Mouse (Mus musculus) liver, embryonic 14.5 days (tissue): ENCODE data around the gene Gm5868. TPM values are rescaled to one million over a fixed set of nuclear protein-coding genes. Genes with fewer than 3 reads are reported as not detected.
"Not testable (repeated sequence)": the region's sequence is repeated elsewhere in the genome, so short reads cannot be mapped to it uniquely, and the experiment has no call there.

Experiments used
- ATAC-seq: fragments of 200-750 bp; cut with Nextera tagmentation; 2 replicates; pipeline ENCODE4 v1.8.0; 2017; ENCODE audit warnings: moderate number of reproducible peaks, mild to moderate bottlenecking, moderate library complexity; ENCODE audit not compliant: insufficient read depth
- DNase-seq, 3 experiments: peaks; one replicate each; pipeline ENCODE4 v3.0.0-alpha.2; 2012 to 2013; ENCODE audit warnings: low read depth in 3 of 3, low spot score in 3 of 3
- H3K27ac ChIP-seq: fragments of 300-500 bp; sonication (generic); 2 replicates; pipeline ENCODE4 v1.5.1; 2014; ENCODE audit warnings: moderate library complexity, mild to moderate bottlenecking, control low read depth, inconsistent platforms
- H3K27me3 ChIP-seq: fragments of 300-500 bp; sonication (generic); 2 replicates; pipeline ENCODE4 v1.6.1; 2014; ENCODE audit warnings: mild to moderate bottlenecking, low read length, moderate library complexity; ENCODE audit not compliant: control insufficient read depth, insufficient read depth
- H3K36me3 ChIP-seq: fragments of 300-500 bp; sonication (generic); replicated peaks from 2 replicates; pipeline ENCODE4 v1.6.1; 2014; ENCODE audit warnings: low read depth; ENCODE audit not compliant: control insufficient read depth, insufficient read depth
- H3K4me1 ChIP-seq, 2 experiments: fragments of 200-500 bp in 1 of 2; fragments of 300-500 bp in 1 of 2; sonication (generic) in 1 of 2; replicated peaks; 2 replicates each; pipeline ENCODE4 v1.6.1; 2012 to 2014; ENCODE audit warnings: antibody characterized with exemption in 1 of 2, inconsistent platforms in 1 of 2, low read length in 1 of 2; ENCODE audit not compliant: control insufficient read depth in 2 of 2, insufficient read depth in 2 of 2
- H3K4me2 ChIP-seq: fragments of 300-500 bp; sonication (generic); 2 replicates; pipeline ENCODE4 v1.6.1; 2014; ENCODE audit warnings: low read depth, mild to moderate bottlenecking, control low read depth, moderate library complexity
- H3K4me3 ChIP-seq, 2 experiments: fragments of 200-500 bp in 1 of 2; fragments of 300-500 bp in 1 of 2; sonication (generic) in 1 of 2; 2 replicates each; pipeline ENCODE4 v1.5.1; 2012 to 2014; ENCODE audit warnings: low read depth in 2 of 2, low read length in 2 of 2, mild to moderate bottlenecking in 2 of 2, control low read depth in 1 of 2, inconsistent platforms in 1 of 2, moderate library complexity in 1 of 2; ENCODE audit not compliant: insufficient read depth in 1 of 2
- H3K9ac ChIP-seq: fragments of 300-500 bp; sonication (generic); replicated peaks from 2 replicates; pipeline ENCODE4 v1.6.1; 2014; ENCODE audit warnings: mild to moderate bottlenecking, control low read depth, moderate library complexity
- H3K9me3 ChIP-seq: fragments of 300-500 bp; sonication (generic); 2 replicates; pipeline ENCODE4 v1.6.1; 2016; ENCODE audit warnings: low read length, mixed read lengths; ENCODE audit not compliant: control insufficient read depth
- CTCF ChIP-seq: IDR thresholded peaks from 2 replicates; pipeline ENCODE4 v1.5.1; 2016; ENCODE audit warnings: antibody characterized with exemption, low read depth, control low read depth
- EP300 ChIP-seq: IDR thresholded peaks from 2 replicates; pipeline ENCODE4 v1.6.1; 2016; ENCODE audit warnings: antibody characterized with exemption, low read depth
- WGBS: fragments of 180-500 bp; shearing (Covaris S2); extraction: QIAGEN DNeasy Blood & Tissue Kit; methylation state at CpG from one replicate; pipeline ENCODE4 v1.1.7; 2014; ENCODE audit not compliant: insufficient replicate concordance; 5-methylcytosine and 5-hydroxymethylcytosine counted together
- polyA plus RNA-seq, 2 experiments: library from polyadenylated mRNA; depleted of rRNA in 1 of 2; stranded (reverse) in 1 of 2; unstranded in 1 of 2; fragments of >200 nt; fragmentation: Nextera tagmentation in 1 of 2; extraction: Ambion mirVana in 1 of 2; gene quantifications; 2 replicates each; pipeline versions ENCODE4 v1.2.1 to v1.2.3; 2012 to 2014

Gene Gm5868
- polyA plus RNA-seq, 2 experiments, result not detected

- H3K4me1 ChIP-seq, DNase-seq, ATAC-seq, H3K27ac ChIP-seq, H3K4me2 ChIP-seq, H3K36me3 ChIP-seq, H3K4me3 ChIP-seq, H3K9me3 ChIP-seq, H3K9ac ChIP-seq: not testable (repeated sequence)
- peaks cover 13% of the 10 kb centered on the region for H3K27me3 ChIP-seq
- TF ChIP-seq CTCF, result peak; percentile 60
- WGBS, result 37% methylated on average over 7 of the region's 7 CpGs
Observed at GRCm38 (mm10) chr5:72586122-72586521, 1.2 kb downstream of the Gm5868 start.

- H3K27me3 ChIP-seq, result peaks cover 20% of the 10 kb centered on the region
- H3K36me3 ChIP-seq, H3K4me1 ChIP-seq, H3K27ac ChIP-seq, H3K9ac ChIP-seq, DNase-seq, ATAC-seq, H3K9me3 ChIP-seq: not testable (repeated sequence)
- peak within 1 kb of the TSS; percentile 43 for H3K4me2 ChIP-seq
- WGBS, result 14% methylated on average over 16 of the region's 21 CpGs
- H3K4me3 ChIP-seq, result peak within 1 kb of the TSS in 1 of 2 experiments; percentile 23; a peak in 2 of 4 replicates
Observed at GRCm38 (mm10) chr5:72580970-72581332, 6.4 kb downstream of the Gm5868 start, which contains the start of gene Zar1. TSS of gene Zar1 (minus strand) at chr5:72581254.

- not testable (repeated sequence) for H3K36me3 ChIP-seq, DNase-seq, ATAC-seq, H3K9me3 ChIP-seq, H3K27ac ChIP-seq, H3K4me1 ChIP-seq, H3K9ac ChIP-seq
- Histone ChIP-seq H3K4me2 (peak overlapping the region; percentile 43), H3K4me3 (peak overlapping the region in 1 of 2 experiments; percentile 23; a peak in 2 of 4 replicates), H3K27me3 (peaks cover 20% of the 10 kb centered on the region)
- WGBS, result 8% methylated on average over 57 of the region's 73 CpGs
Observed at GRCm38 (mm10) chr5:72580088-72580969, 7.0 kb downstream of the Gm5868 start.

- H3K9me3 ChIP-seq, H3K9ac ChIP-seq, H3K36me3 ChIP-seq, H3K27ac ChIP-seq, H3K4me3 ChIP-seq, DNase-seq, H3K4me2 ChIP-seq, H3K4me1 ChIP-seq, ATAC-seq: not testable (repeated sequence)
- H3K27me3 ChIP-seq, result peaks cover 20% of the 10 kb centered on the region
- WGBS, result 59% methylated on average over 10 of the region's 10 CpGs
Observed at GRCm38 (mm10) chr5:72579599-72579998, 7.8 kb downstream of the Gm5868 start.

- no peak overlapping the region for H3K9ac ChIP-seq
- H3K4me3 ChIP-seq, result no peak overlapping the region
- 66% methylated on average over 5 of the region's 5 CpGs for WGBS
- H3K27ac ChIP-seq, result no peak overlapping the region
- no peak overlapping the region for H3K4me2 ChIP-seq
- TF ChIP-seq CTCF, result no peak
- no peak for TF ChIP-seq EP300
- DNase-seq, result no peak
- no peaks in the 10 kb centered on the region for H3K36me3 ChIP-seq
- peaks cover 0 to 3% of the 10 kb centered on the region in 2 experiments; a peak in 2 of 4 replicates for H3K4me1 ChIP-seq
- H3K9me3 ChIP-seq, result no peaks in the 10 kb centered on the region
- no peak for ATAC-seq
- H3K27me3 ChIP-seq, result no peaks in the 10 kb centered on the region
Observed at GRCm38 (mm10) chr5:72565621-72566020, 21.7 kb downstream of the Gm5868 start.

- not testable (repeated sequence) for ATAC-seq, H3K9me3 ChIP-seq, H3K9ac ChIP-seq, H3K27ac ChIP-seq, H3K27me3 ChIP-seq, H3K4me1 ChIP-seq, H3K4me2 ChIP-seq, DNase-seq, H3K4me3 ChIP-seq, H3K36me3 ChIP-seq
- WGBS, result 53% methylated on average over 2 of the region's 2 CpGs
Observed at GRCm38 (mm10) chr5:72563183-72563582, 24.2 kb downstream of the Gm5868 start.
